Mouse (Mus musculus): ENCODE data around the gene Entpd2.

DNA sequence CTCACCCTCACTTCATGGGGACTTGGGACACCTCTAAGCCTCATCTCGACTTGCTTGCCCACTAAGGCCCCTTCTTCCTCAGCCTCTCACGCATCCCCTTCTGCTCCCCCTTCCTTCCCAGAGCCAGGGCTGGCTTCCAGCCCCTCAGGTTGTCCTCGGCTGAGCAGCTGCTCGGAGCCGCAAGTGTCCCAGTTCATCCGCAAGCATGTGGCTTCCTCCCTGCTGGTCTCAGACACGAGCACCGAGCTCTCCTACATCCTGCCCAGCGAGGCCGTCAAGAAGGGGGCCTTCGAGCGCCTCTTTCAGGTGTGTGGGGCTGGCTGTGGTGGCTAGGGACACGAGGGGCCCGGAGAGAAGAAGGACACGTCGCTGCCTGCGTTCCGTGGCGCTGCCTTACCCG, 45.4 kb downstream of the Entpd2 start:
- TF ChIP-seq CHD2 (IDR thresholded peaks at IDR 0.05; ENCODE audit: low read depth, low read length) (no peak), ZNF384 (IDR thresholded peaks at IDR 0.05; ENCODE audit: low read depth, low read length) (no peak), HCFC1 (IDR thresholded peaks at IDR 0.05; ENCODE audit: borderline replicate concordance, insufficient read depth, low read length) (no peak), ZC3H11A (IDR thresholded peaks at IDR 0.05; ENCODE audit: borderline replicate concordance, low read depth, low read length) (no peak), MAFK (IDR thresholded peaks at IDR 0.05; ENCODE audit: insufficient read depth, low read depth, low read length) (no peak)

Measured in ES-E14 (cell line).